Mouse (Mus musculus): ENCODE measurements around the gene Mmaa. TPM values are rescaled to one million over a fixed set of nuclear protein-coding genes. Genes with fewer than 3 reads are reported as not detected.

Gene Mmaa
- polyA plus RNA-seq (2015; fragmentation: Nextera tagmentation; extraction: Ambion mirVana) = 3.9 and 4.0 TPM in 2 replicates

DNA sequence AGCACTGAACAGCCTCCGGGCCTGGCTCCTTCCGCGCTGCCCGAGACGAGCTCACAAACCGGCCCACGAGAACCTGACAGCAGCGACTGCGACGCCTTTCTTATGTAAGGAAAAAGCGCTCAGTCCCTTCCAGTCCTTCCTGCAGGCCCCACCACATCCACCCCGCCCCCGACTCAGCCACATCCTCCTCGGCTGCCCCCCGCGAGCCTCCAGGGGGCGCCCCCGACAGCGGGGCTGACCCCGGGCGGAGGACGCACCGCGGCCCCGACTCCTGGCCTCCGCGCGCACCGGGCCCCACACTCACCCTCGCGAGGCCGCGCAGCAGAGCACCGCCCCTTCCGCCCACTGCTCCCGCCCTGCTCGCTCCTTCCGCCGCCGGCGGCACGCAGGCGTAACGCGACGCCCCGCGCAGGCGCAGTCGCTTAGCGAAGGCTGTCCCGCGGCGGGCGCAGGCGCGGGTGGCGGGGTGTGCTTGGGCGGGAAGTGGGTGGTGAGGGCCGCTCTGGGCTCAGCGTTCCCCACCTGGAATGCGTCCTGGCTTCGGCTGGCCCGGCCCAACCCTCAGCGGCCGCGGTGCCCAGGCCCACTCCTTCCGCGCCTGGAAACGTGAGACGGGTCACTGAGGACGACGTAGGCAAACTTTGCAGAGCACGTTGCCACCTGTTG is at the start of gene Mmaa:
Gene Mmaa (minus strand): TSS at position 328 of the 666 bp plus-strand sequence.

DNA sequence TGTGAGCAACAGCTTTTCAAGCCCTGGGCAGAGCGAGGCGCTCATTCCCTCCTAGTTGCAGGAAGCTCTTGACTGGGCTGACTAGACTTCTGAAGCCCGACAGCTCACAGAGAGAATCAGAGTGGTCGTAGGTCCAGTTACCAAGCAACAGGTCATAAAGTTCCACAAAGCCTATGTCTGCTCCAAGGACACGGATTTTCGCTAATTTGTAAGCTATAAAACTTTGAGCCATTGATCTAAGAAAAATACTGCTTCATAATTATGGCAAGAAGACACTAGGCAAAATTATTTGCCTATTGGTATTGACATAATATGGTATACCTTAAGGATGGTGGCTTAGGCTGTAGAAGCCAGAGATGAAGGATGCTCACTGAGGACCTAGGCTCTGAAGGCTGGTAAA is 46.3 kb downstream of the Mmaa start, which contains the start of gene 1700011L22Rik:
Gene 1700011L22Rik (minus strand): TSS at position 101 of the 400 bp plus-strand sequence.

Other genes with a start within 250 kb of the Mmaa start
- gene 1700011L22Rik, start 46.4 kb downstream of the Mmaa start, polyA plus RNA-seq (2015; fragmentation: Nextera tagmentation; extraction: Ambion mirVana) = not detected in 2 replicates
- 8.7 and 11.3 TPM in 2 replicates for gene Smad1, start 104.6 kb upstream of the Mmaa start, polyA plus RNA-seq (2015; fragmentation: Nextera tagmentation; extraction: Ambion mirVana)